Mouse (Mus musculus) C2C12 (cell line): ENCODE results near the gene Fktn. TPM values are rescaled to one million over a fixed set of nuclear protein-coding genes. Genes with fewer than 3 reads are reported as not detected.
A peak's percentile ranks its signal among the peaks of the same experiment; 100 is the strongest.
"Not testable (repeated sequence)": the region's sequence is repeated elsewhere in the genome, so short reads cannot be mapped to it uniquely, and the experiment has no call there.

Experiments used
- H3K27me3 ChIP-seq: one replicate; pipeline ENCODE4 v1.6.1; 2011; ENCODE audit not compliant: control insufficient read depth, insufficient read depth, insufficient read length
- H3K36me3 ChIP-seq: one replicate; pipeline ENCODE4 v1.6.1; 2011; ENCODE audit not compliant: control insufficient read depth, insufficient read depth
- H3K4me3 ChIP-seq: one replicate; pipeline ENCODE4 v1.5.1; 2011; ENCODE audit warnings: mild to moderate bottlenecking, control low read depth; ENCODE audit not compliant: poor library complexity, insufficient read depth, severe bottlenecking
- H3K79me2 ChIP-seq: one replicate; pipeline ENCODE4 v1.6.1; 2011; ENCODE audit not compliant: control insufficient read depth, insufficient read depth
- H3K79me3 ChIP-seq: one replicate; pipeline ENCODE4 v1.6.1; 2011; ENCODE audit warnings: low read depth, control low read depth
- H3ac ChIP-seq: one replicate; pipeline ENCODE3; 2011; ENCODE audit warnings: low read depth; ENCODE audit not compliant: control insufficient read depth, insufficient read length
- CEBPB ChIP-seq: IDR thresholded peaks from one replicate; pipeline ENCODE4 v1.6.1; 2011; ENCODE audit warnings: low read depth, mild to moderate bottlenecking, control low read depth, moderate library complexity
- CTCF ChIP-seq: IDR thresholded peaks from one replicate; pipeline ENCODE4 v1.5.1; 2011; ENCODE audit not compliant: control insufficient read depth, insufficient read depth, insufficient read length
- FOSL1 ChIP-seq: IDR thresholded peaks from one replicate; pipeline ENCODE4 v1.8.0; 2011; ENCODE audit warnings: mild to moderate bottlenecking, low read length; ENCODE audit not compliant: poor library complexity, insufficient read depth, severe bottlenecking
- MAX ChIP-seq: IDR thresholded peaks from one replicate; pipeline ENCODE4 v1.6.1; 2011; ENCODE audit warnings: mild to moderate bottlenecking, control low read depth
- MYOD1 ChIP-seq: IDR thresholded peaks from one replicate; pipeline ENCODE4 v1.6.1; 2011; ENCODE audit warnings: low read depth; ENCODE audit not compliant: control insufficient read depth, insufficient read length
- MYOG ChIP-seq: IDR thresholded peaks from one replicate; pipeline ENCODE4 v1.6.1; 2011; ENCODE audit not compliant: control insufficient read depth, insufficient read length; ENCODE audit errors: extremely low read depth
- USF1 ChIP-seq: IDR thresholded peaks from one replicate; pipeline ENCODE4 v1.6.1; 2011; ENCODE audit warnings: low read depth, mild to moderate bottlenecking, control low read depth, moderate library complexity
- long read RNA-seq, 2 experiments: library from polyadenylated mRNA; unstranded; transcript quantifications; one replicate each; pipeline ENCODE4 v2.0.0; 2019 to 2020
- polyA plus RNA-seq: library from polyadenylated mRNA; unstranded; fragments of >200 nt; fragmentation: generic; extraction: Trizol; gene quantifications from one replicate; pipeline ENCODE4 v1.2.1, GENCODE M21; 2012; ENCODE audit warnings: missing spikeins

Gene Fktn
- polyA plus RNA-seq = 3.3 TPM
- long read RNA-seq, experiment 1, full-length matches to known transcripts = 3 of 12 reads
- long read RNA-seq, experiment 1, partial matches to known transcripts = 5 of 12 reads
- long read RNA-seq, experiment 1, other reads (novel, unspliced or antisense) = 4 of 12 reads
- long read RNA-seq, experiment 2, full-length matches to known transcripts = 68 of 99 reads
- long read RNA-seq, experiment 2, partial matches to known transcripts = 14 of 99 reads
- long read RNA-seq, experiment 2, other reads (novel, unspliced or antisense) = 17 of 99 reads

- TF ChIP-seq MAX (no peak), FOSL1 (no peak), USF1 (no peak), CTCF (no peak), MYOG (no peak), CEBPB (no peak), MYOD1 (no peak)
Measured at GRCm38 (mm10) chr4:53713704-53714050, at the start of gene Fktn. Fktn (plus strand) TSS chr4:53713998.

GRCm38 (mm10) chr4:53682092-53682491, 31.7 kb upstream of the Fktn start:
- Histone ChIP-seq H3ac (no peak overlapping the region), H3K79me3 (no peaks in the 10 kb centered on the region), H3K79me2 (no peaks in the 10 kb centered on the region), H3K36me3 (peaks cover 7% of the 10 kb centered on the region), H3K27me3 (no peaks in the 10 kb centered on the region), H3K4me3 (no peak overlapping the region)
- TF ChIP-seq MYOG = no peak
- TF ChIP-seq CEBPB = no peak
- no peak for TF ChIP-seq CTCF
- no peak for TF ChIP-seq MYOD1
- TF ChIP-seq FOSL1 = no peak
- TF ChIP-seq MAX = no peak
- no peak for TF ChIP-seq USF1

More at GRCm38 (mm10) chr4:53713704-53714050, at the start of gene Fktn:
- Histone ChIP-seq H3K27me3 (no peaks in the 10 kb centered on the region), H3K4me3 (peak within 1 kb of the TSS; percentile 85), H3K36me3 (no peaks in the 10 kb centered on the region), H3ac (peak within 1 kb of the TSS; percentile 85), H3K79me2 (peaks cover 41% of the 10 kb centered on the region), H3K79me3 (peaks cover 9% of the 10 kb centered on the region)

- no peaks in the 10 kb centered on the region for H3K79me2 ChIP-seq
- H3ac ChIP-seq = no peak overlapping the region
- H3K79me3 ChIP-seq = no peaks in the 10 kb centered on the region
- TF ChIP-seq USF1 = no peak
- TF ChIP-seq MYOD1 = no peak
- TF ChIP-seq MYOG = no peak
- TF ChIP-seq CEBPB = no peak
- TF ChIP-seq CTCF = no peak
- no peak for TF ChIP-seq FOSL1
- no peak for TF ChIP-seq MAX
- no peaks in the 10 kb centered on the region for H3K27me3 ChIP-seq
- H3K4me3 ChIP-seq = no peak overlapping the region
- H3K36me3 ChIP-seq = peaks cover 7% of the 10 kb centered on the region
Measured at GRCm38 (mm10) chr4:53688965-53689364, 24.8 kb upstream of the Fktn start.

GRCm38 (mm10) chr4:53691418-53691817, 22.4 kb upstream of the Fktn start:
- TF ChIP-seq MYOD1 (no peak), MYOG (no peak), CTCF (no peak), MAX (no peak), USF1 (no peak), CEBPB (no peak), FOSL1 (no peak)
- H3K79me2 ChIP-seq = no peaks in the 10 kb centered on the region

GRCm38 (mm10) chr4:53709166-53709565, 4.6 kb upstream of the Fktn start:
- not testable (repeated sequence) for H3K79me2 ChIP-seq, H3K36me3 ChIP-seq, H3K27me3 ChIP-seq, H3K4me3 ChIP-seq, H3K79me3 ChIP-seq, H3ac ChIP-seq

More at GRCm38 (mm10) chr4:53691418-53691817, 22.4 kb upstream of the Fktn start:
- H3K27me3 ChIP-seq = no peaks in the 10 kb centered on the region
- H3K79me3 ChIP-seq = no peaks in the 10 kb centered on the region
- peaks cover 5% of the 10 kb centered on the region for H3K36me3 ChIP-seq
- no peak overlapping the region for H3K4me3 ChIP-seq
- no peak overlapping the region for H3ac ChIP-seq

GRCm38 (mm10) chr4:53710021-53710420, 3.8 kb upstream of the Fktn start:
- H3K4me3 ChIP-seq = no peak overlapping the region
- peaks cover 2% of the 10 kb centered on the region for H3K79me3 ChIP-seq
- H3K79me2 ChIP-seq = peaks cover 10% of the 10 kb centered on the region
- H3ac ChIP-seq = no peak overlapping the region
- H3K36me3 ChIP-seq = no peaks in the 10 kb centered on the region
- no peaks in the 10 kb centered on the region for H3K27me3 ChIP-seq
- TF ChIP-seq CTCF = no peak
- no peak for TF ChIP-seq MAX
- no peak for TF ChIP-seq FOSL1
- TF ChIP-seq USF1 = no peak
- TF ChIP-seq MYOG = no peak
- no peak for TF ChIP-seq CEBPB
- TF ChIP-seq MYOD1 = no peak
